Mouse (Mus musculus) CD4-positive, CD25-positive, alpha-beta regulatory T cell, adult 4 months (primary cell): Measurements from ENCODE around the gene Scd1. TPM values are rescaled to one million over a fixed set of nuclear protein-coding genes. Genes with fewer than 3 reads are reported as not detected.

Source experiments
- ATAC-seq: one replicate; pipeline ENCODE4 v1.8.0; 2017
- polyA plus RNA-seq, 2 experiments: library from polyadenylated mRNA; unstranded; fragments of 100-300 nt; shearing (Covaris generic); gene quantifications; one replicate each; pipeline ENCODE4 v1.2.1; 2017

Gene Scd1
- polyA plus RNA-seq: 1 to 10 TPM in 1 of 2 experiments, not detected in 1; 3.2 TPM

GRCm38 (mm10) chr19:44407341-44408222, at the start of gene Scd1:
Gene Scd1 (minus strand): TSS chr19:44407879.
- peak; percentile 29 for ATAC-seq

DNA sequence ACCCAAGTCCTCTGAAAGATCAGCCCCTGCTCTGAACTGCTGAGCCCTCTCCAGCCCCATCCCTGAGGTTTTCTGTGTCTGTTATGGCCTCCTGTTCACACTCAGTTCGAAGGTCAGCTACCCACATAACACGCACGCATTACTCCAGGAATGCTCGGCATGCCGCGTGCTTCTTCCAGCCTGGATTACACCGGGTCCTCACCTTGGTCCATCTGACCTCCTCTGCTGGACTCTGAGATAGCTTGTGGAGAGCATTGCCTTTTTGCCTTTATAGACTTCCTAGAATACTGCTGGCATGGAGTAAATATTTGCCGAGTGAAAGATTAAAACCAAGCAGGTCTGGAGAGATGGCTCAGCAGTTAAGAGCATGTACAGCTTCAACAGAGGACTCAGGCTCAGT, 47.7 kb upstream of the Scd1 start:
- ATAC-seq: no peak

DNA sequence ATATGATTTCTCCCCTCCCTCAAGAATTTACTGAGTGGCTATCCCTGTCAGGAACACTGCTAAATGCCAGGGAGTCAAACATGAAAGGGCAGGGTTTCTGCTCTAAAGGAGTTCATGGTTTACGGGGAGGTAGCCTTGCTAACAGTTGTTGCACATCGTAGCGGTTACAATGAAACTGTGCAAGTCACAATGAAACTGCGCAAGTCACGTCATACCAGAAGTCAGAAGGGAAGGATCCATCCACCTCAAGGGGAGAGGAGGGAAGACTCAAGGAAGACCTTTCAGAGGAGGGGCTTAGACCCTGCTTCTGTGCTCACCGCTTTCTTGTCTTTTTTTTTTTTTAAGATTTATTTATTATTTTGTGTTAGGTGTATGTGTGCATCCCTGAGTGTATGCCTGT, 47.2 kb upstream of the Scd1 start:
- no peak for ATAC-seq

DNA sequence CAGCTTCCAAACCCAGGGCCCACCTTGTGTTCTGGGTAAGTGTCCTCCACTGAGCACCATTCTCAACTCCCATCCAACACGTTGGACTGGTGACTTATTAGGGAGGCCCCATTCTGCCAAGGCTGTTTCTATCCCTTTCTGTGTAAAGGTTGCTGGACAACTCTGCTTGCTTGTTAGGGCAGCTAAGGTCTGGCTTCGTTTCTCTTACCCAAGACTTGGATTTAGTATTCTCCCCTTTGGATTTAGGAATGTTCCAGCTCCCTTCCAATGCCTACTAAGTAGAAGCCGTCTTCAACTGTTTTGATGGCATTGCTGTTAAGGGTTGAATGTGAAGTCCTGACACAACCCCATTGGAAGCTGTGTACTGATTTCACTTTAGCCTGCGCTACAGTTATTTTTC, 40.2 kb upstream of the Scd1 start:
- ATAC-seq: no peak

DNA sequence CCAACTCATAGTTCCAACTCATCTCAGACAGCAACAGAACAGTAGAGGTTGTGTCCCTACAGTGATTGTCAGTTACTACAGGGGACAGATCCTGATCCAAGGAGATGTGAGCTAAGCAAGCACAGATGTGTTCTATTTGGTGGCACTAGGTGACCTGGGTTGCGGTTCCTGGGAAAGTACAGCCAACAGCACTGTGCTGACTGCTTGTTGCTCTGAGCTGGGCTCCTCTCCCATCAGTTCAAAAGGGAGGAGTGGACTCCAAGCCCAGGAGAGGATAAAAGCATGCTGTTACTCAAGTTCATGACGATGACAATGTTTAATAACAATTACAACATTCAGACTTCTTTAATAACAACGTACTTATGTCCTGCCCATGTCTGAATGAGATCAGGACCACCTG, 38.1 kb upstream of the Scd1 start:
- ATAC-seq: no peak

DNA sequence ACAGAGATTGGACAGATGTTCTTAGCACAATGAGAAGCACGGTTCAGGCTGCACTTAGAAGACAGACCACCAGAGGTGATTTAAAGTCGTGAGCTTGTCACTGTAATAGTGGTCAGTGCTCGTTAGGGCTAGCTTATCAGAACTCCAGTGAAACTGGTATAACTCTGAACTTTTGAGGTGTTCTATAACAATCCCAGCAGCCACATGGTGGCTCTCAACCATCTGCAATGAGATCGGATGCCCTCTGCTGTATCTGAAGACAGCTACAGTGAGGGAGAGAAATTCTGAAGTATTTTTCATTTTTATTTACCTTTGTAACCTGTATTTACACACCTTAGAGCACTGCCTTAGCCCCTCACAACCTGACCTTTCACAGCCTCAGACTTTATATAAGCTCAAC, 31.6 kb upstream of the Scd1 start:
- no peak for ATAC-seq

GRCm38 (mm10) chr19:44437975-44438374, 30.3 kb upstream of the Scd1 start:
- ATAC-seq: no peak

DNA sequence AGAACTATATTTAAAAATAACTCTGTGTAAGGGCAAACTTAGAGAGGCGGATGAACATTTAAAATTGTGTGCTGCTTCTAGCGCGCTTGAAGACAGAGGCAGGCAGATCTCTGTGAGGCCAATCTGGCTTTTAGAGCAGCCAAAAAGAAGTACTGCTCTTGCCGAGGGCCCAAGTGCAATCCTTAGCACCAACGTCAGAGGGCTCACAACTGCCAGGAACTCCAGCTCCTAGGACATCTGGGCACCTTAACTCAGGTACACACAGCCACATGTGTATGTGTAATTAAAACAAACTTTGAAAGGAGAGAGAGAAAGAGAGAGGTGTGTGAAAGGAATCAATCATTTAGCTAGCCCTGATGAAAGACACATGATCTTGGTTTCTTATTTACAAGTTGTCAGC, 24.4 kb upstream of the Scd1 start:
- ATAC-seq: no peak

GRCm38 (mm10) chr19:44427721-44428120, 20.0 kb upstream of the Scd1 start:
- no peak for ATAC-seq

- ATAC-seq: no peak
Measured at GRCm38 (mm10) chr19:44422051-44422631, 14.5 kb upstream of the Scd1 start.

- ATAC-seq: no peak
Measured at GRCm38 (mm10) chr19:44419530-44419929, 11.9 kb upstream of the Scd1 start.

GRCm38 (mm10) chr19:44418945-44419344, 11.3 kb upstream of the Scd1 start:
- no peak for ATAC-seq

GRCm38 (mm10) chr19:44418544-44418943, 10.9 kb upstream of the Scd1 start:
- no peak for ATAC-seq

GRCm38 (mm10) chr19:44418061-44418460, 10.4 kb upstream of the Scd1 start:
- no peak for ATAC-seq

DNA sequence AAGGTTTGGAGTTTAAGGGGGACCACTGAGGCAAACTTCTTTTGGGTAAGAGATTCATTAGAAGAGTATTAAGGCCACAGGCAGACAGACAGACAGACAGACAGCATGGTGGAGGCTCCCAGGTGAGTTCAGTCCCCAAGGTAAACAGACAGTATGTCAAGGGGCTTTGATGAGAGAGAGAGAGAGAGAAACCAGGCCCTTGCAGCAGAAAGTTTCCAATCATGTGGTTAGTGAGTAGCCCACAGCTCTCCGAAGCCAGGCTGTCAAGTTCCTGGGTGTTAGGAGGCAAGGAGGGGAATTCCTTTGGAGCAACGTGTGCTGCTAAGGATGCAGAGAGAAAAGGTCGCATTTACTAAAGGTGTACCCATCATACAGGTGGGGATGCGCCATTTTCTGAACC, 9.8 kb upstream of the Scd1 start:
- no peak for ATAC-seq

GRCm38 (mm10) chr19:44416240-44416639, 8.6 kb upstream of the Scd1 start:
- no peak for ATAC-seq

- no peak for ATAC-seq
Measured at GRCm38 (mm10) chr19:44415464-44415863, 7.8 kb upstream of the Scd1 start.

DNA sequence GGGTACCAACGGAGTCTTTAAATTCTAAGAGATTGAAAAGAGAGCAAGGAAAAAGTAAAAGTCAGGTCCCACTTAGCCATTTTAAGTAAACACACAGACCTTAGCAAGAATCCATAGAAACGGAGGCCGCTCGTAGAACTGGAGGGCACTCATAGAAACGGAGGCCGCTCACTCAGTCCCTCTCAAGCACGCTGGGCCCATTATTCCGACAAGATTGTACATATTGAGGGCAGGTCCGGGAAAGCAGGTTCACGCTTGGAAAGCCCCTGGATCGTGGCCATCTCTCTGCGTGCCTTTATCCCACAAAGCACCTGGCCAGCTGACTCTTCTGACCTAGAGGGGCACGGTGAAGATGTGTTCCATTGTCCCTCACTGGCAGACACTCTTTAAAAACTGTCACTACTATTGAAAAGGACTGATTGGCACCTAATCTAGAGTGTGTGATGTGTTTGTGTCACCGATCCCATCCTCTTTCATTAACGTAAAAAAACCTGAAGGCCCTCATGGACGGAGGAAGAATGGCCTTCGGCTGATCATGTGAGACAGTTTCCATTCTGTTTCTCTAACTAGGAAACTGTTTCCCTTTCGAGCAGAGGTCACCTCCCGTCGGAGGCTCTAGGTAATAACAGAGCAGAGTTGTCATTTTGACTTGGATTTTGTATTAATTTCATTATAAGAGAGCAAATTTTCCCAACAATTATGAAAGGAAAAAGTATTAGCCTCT, 2.8 kb upstream of the Scd1 start:
- no peak for ATAC-seq

DNA sequence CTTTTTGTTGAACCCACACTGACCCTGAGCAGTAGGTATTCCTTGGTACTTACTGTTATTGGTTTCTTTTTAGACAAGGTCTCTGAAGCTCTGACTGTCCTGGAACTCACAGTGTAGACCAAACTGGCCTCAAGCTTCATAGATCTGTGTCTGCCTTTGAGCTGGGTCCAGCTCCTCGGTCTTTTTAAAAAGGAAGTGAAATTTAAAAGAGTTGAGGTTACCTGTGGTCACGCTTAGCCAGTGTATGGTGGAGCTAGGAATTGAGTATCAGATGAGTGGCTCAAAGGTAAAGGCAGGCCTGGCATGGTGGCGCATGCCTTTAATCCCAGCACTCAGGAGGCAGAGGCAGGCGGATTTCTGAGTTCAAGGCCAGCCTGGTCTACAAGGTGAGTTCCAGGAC, 916 bp upstream of the Scd1 start:
- no peak for ATAC-seq

GRCm38 (mm10) chr19:44408223-44408545, 505 bp upstream of the Scd1 start:
- ATAC-seq: peak; percentile 37

DNA sequence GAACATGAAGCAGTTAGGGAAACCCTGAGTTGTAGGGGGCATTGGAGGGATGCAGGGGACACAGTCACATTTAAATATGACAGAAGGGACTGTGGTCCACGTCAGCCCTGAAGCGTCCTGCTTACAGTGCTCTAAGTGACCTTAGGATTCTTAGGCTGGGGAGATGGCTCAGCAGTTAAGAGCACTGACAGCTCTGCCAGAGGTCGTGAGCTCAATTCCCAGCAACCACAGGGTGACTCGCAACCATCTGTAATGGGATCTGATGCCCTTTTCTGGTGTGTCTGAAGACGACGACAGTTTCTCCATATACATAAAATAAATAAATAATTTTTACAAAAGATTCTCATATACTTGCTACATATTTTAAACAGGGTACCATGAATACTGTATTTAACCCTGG, 4.1 kb downstream of the Scd1 start:
- no peak for ATAC-seq

GRCm38 (mm10) chr19:44400484-44401197, 7.0 kb downstream of the Scd1 start:
- no peak for ATAC-seq

- ATAC-seq: no peak
Measured at GRCm38 (mm10) chr19:44400076-44400475, 7.6 kb downstream of the Scd1 start.
